Mouse (Mus musculus) thymus, postnatal 10 days (tissue): Measurements from ENCODE around the gene Itga2.

ENCODE experiments used
- DNase-seq, 2 experiments: peaks; one replicate each; pipeline ENCODE4 v3.0.0; 2021; ENCODE audit warnings: low spot score in 2 of 2

The Itga2 gene

DNA sequence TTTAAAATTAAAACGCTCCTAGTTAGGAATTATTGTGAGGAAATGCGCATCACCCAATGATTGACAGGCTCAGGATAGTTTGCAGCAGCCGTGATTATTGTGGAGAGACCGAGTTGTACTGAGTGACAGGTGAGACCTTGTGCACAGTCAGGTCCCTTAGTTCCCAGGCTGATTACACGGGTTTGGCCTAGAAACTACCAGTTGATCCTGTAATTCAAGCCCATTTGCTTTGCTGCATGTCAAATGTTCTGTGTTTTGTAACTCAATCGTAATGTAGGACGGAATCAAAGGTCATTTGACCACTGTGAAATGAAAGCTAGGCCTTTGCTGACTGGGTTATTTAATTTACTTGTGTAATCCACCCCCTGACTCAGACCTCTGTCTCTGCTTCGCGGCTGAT is 113.4 kb downstream of the Itga2 start:
- DNase-seq = no peak

DNA sequence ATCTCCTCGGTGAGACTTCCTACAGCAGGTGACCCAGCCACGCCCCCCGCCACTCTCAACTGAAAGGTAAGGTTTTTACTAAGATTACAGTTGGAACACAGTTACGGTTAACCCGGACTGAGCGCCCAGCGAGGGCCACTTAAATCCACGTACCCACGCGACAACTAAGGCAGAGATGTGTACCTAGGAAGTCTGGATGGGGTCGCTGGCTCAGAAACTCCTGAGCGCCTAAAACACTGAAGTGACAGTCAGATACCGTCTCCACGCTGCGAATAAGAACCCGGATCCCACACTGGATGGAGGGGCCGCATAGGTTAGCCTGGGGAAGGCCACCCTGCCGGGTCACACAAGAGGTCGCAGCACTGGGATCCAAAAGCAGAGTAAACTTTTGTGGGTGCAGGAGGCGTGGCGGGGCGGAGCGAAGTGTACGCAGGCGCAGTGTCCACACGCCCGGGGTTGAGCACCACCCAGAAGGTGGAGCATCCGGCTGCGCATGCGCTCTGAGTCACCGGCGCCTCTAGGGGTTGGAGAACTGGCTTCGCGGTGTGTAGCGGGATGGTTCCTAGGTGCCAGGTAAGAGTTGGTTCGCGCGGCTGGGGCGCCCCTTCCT is 114.0 kb downstream of the Itga2 start, which contains the start of gene Mocs2:
TSS of gene Mocs2 (plus strand) at position 486 of the 610 bp plus-strand sequence.
- peak; percentile 89 to 97 for DNase-seq

DNA sequence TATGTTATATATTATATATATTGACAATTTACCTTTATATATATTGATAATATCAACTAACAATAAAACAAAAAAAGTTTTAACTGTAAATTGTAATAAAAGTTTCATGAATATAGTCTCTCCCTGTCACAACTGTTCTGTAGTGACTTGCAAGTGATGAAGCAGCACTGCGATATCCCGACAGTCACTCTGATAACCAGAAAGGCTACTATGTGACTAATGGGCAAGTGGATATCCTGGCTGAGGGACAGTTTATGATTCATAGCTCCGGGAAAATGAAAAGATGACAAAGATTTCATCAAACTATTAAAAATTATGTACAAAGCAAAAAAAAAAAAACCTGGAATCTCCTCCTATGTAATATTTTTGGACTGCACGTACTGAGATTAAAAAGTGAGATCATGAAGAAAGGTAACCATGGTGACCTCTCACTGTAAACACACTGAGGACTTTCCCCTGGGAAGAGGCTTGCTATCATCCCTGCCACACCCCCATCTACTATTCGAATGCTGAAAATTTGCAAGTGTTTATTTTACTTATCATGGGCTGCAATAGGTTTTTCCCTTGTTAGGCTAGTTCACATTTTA is 122.2 kb downstream of the Itga2 start:
- DNase-seq = no peak

DNA sequence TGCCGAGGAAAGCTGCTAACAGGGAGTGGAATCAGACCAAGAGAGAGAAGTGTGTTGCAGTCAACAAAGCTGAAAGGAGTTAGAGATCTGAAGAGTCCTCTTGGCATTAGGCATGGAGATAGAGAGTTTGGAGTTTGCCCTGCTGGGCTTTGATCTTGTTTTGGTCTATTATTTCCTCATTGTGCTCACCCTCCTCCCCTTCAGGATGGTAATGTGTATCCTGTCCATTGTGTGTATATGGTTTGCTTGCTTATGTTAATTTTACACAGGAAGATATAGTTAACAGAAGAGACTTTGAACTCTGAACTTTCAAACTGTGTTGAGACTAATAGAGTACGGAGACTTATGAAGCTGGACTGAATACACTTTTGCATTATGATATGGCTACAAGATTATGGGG is 128.9 kb downstream of the Itga2 start:
- DNase-seq = no peak

DNA sequence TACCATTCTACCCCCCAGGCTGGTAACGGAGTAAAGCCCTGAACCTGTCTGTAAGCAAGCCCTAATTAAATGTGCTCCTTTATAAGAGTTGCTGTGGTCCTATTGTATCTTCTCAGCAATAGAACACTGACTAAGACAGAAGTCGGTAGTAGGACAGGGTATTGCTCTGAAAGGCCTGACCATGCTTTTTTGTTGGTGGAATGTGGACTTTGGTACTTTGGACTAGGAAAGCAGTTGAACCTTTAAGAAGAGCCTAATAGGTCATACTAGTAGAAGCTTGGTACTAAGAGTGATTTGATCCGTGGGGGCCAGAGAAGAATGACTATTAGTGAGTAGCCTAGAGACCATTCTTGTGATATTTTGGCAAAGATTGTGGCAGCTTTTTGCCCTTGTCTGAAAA is 130.0 kb downstream of the Itga2 start:
- DNase-seq = no peak

DNA sequence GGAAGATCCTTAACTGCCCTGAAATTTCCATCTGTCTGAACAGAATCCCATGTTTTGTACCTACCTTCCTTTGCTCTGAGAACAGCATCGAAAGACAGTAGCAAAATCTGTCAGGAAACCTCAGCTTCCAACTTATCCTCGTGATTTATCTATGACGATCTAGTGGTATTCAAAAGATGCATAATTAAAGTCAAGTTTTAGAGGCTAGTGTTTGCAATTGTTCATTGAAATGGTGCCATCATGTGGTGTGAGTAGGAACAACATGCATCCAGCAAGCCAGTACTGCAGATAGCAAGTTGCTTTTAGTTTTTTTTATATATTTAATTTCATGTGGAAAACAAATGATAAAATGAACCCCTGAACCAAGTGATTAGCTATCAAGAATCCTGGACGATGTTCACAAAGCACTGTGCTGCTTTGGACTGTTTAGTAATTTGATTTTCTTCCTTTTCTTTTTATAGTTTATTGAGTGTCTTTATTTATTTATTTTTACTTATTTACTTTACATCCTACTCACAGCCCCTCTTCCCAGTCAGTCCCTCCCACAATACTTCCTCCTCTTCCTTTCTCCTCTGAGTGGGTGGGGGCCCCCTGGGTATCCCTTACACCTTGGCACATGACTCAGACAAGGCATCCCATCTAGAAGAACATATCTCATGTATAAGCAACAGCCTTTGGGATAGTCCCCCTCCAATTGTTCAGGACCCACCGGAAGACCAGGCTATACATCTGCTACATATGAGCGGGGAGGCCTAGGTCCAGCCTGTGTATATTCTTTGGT is 138.5 kb downstream of the Itga2 start:
- peak in 1 of 2 experiments; percentile 45 for DNase-seq

DNA sequence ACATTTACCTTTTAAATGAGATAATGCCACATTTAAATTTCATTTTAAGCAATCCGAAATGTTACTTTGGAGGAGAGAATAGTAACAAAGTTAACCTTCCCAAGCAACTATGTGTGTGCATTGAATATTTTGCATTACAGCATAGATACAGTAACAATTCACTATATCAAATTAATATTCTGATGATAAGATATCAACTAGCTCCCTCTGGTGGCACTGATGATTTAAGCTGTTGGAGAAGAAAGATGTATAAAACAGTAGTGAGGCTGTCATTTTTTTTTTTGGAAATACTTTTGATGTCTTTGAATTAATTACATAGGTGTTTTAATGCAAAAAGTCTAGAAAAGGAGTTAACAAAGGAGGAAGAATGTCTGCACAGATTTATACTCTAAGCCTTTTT is 140.4 kb downstream of the Itga2 start:
- no peak for DNase-seq
